Mouse (Mus musculus): ENCODE results near the gene Ksr1.

DNA sequence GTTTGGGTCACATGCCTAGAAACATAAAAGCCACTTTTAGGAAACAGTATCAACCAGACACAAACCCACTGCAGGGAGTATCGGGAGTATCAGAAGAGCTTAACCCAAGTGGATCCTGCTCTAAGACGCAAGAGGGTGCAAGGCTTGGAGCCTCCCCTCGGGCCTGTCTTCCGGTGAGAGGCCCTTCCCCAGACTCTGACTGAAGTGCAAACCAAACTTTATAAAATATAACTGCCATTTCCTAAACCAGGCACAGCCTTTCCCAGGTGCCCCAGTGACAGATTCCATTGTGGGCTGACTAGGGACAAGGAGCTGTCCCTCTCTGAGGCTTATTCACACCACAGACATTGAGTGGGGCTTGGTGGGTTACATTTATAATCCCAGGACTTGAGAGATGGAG is 123.4 kb downstream of the Ksr1 start:
- TF ChIP-seq CTCF (IDR thresholded peaks at IDR 0.05; ENCODE audit: low read depth): no peak
- TF ChIP-seq EP300 (IDR thresholded peaks at IDR 0.05; ENCODE audit: low read depth): no peak

Measured in liver, postnatal 0 days (tissue).